Mouse (Mus musculus): Measurements from ENCODE around the gene Retreg1. TPM values are rescaled to one million over a fixed set of nuclear protein-coding genes. Genes with fewer than 3 reads are reported as not detected.
A peak's percentile ranks its signal among the peaks of the same experiment; 100 is the strongest.

The Retreg1 gene
- polyA plus RNA-seq, 1 experiment from 2014 or later = 4.2 TPM

GRCm38 (mm10) chr15:25882002-25882401 lies 39.0 kb downstream of the Retreg1 start:
- Histone ChIP-seq H3K27ac (ENCODE audit: low read depth, low read length) (no peak overlapping the region), H3K4me1 (ENCODE audit: control insufficient read depth, insufficient read depth, low read length) (peaks cover 6% of the 10 kb centered on the region), H3K4me2 (no peak overlapping the region), H3K9me3 (ENCODE audit: control insufficient read depth, low read length) (no peaks in the 10 kb centered on the region), H3K27me3 (ENCODE audit: control insufficient read depth, insufficient read depth, low read length) (no peaks in the 10 kb centered on the region), H3K9ac (ENCODE audit: low read length) (no peak overlapping the region), H3K4me3 (ENCODE audit: low read depth, low read length) (no peak overlapping the region), H3K36me3 (ENCODE audit: control insufficient read depth, insufficient read depth, low read length) (no peaks in the 10 kb centered on the region)
- DNase-seq (ENCODE audit: low spot score, missing footprints) (no peak), ATAC-seq (ENCODE audit: low FRiP score) (no peak)
- 72% methylated on average over 4 of the region's 4 CpGs for WGBS

- WGBS = 90% methylated on average over 14 of the region's 14 CpGs
- ATAC-seq (ENCODE audit: low FRiP score) = no peak
Observed at GRCm38 (mm10) chr15:25884416-25884958, 41.5 kb downstream of the Retreg1 start.

GRCm38 (mm10) chr15:25886581-25887011 lies 43.6 kb downstream of the Retreg1 start:
- no peak for ATAC-seq (ENCODE audit: low FRiP score)
- H3K4me1 ChIP-seq (ENCODE audit: control insufficient read depth, insufficient read depth, low read length) = no peaks in the 10 kb centered on the region
- 90% methylated on average over 6 of the region's 6 CpGs for WGBS
- H3K4me2 ChIP-seq = no peak overlapping the region
- H3K27ac ChIP-seq (ENCODE audit: low read depth, low read length) = no peak overlapping the region
- H3K27me3 ChIP-seq (ENCODE audit: control insufficient read depth, insufficient read depth, low read length) = no peaks in the 10 kb centered on the region
- H3K4me3 ChIP-seq (ENCODE audit: low read depth, low read length) = no peak overlapping the region
- H3K9me3 ChIP-seq (ENCODE audit: control insufficient read depth, low read length) = no peaks in the 10 kb centered on the region; the same call in 1 of the 2 replicates
- H3K36me3 ChIP-seq (ENCODE audit: control insufficient read depth, insufficient read depth, low read length) = no peaks in the 10 kb centered on the region
- DNase-seq (ENCODE audit: low spot score, missing footprints) = no peak
- H3K9ac ChIP-seq (ENCODE audit: low read length) = no peak overlapping the region

More at GRCm38 (mm10) chr15:25884416-25884958, 41.5 kb downstream of the Retreg1 start:
- no peaks in the 10 kb centered on the region; the same call in 1 of the 2 replicates for H3K9me3 ChIP-seq (ENCODE audit: control insufficient read depth, low read length)
- no peaks in the 10 kb centered on the region for H3K36me3 ChIP-seq (ENCODE audit: control insufficient read depth, insufficient read depth, low read length)
- DNase-seq (ENCODE audit: low spot score, missing footprints) = no peak
- no peak overlapping the region for H3K4me2 ChIP-seq
- H3K4me3 ChIP-seq (ENCODE audit: low read depth, low read length) = no peak overlapping the region
- H3K4me1 ChIP-seq (ENCODE audit: control insufficient read depth, insufficient read depth, low read length) = no peaks in the 10 kb centered on the region
- H3K27me3 ChIP-seq (ENCODE audit: control insufficient read depth, insufficient read depth, low read length) = no peaks in the 10 kb centered on the region
- H3K9ac ChIP-seq (ENCODE audit: low read length) = no peak overlapping the region
- no peak overlapping the region for H3K27ac ChIP-seq (ENCODE audit: low read depth, low read length)

- 93% methylated on average over 5 of the region's 5 CpGs for WGBS
- no peak overlapping the region for H3K4me2 ChIP-seq
- H3K9ac ChIP-seq (ENCODE audit: low read length) = no peak overlapping the region
- H3K4me3 ChIP-seq (ENCODE audit: low read depth, low read length) = no peak overlapping the region
- H3K27me3 ChIP-seq (ENCODE audit: control insufficient read depth, insufficient read depth, low read length) = no peaks in the 10 kb centered on the region
- no peaks in the 10 kb centered on the region for H3K36me3 ChIP-seq (ENCODE audit: control insufficient read depth, insufficient read depth, low read length)
- no peak overlapping the region for H3K27ac ChIP-seq (ENCODE audit: low read depth, low read length)
- H3K9me3 ChIP-seq (ENCODE audit: control insufficient read depth, low read length) = no peaks in the 10 kb centered on the region; the same call in 1 of the 2 replicates
- DNase-seq (ENCODE audit: low spot score, missing footprints) (no peak), ATAC-seq (ENCODE audit: low FRiP score) (no peak)
- H3K4me1 ChIP-seq (ENCODE audit: control insufficient read depth, insufficient read depth, low read length) = no peaks in the 10 kb centered on the region
Observed at GRCm38 (mm10) chr15:25889927-25890326, 46.9 kb downstream of the Retreg1 start.

GRCm38 (mm10) chr15:25891556-25891955 lies 48.6 kb downstream of the Retreg1 start:
- H3K9ac ChIP-seq (ENCODE audit: low read length) = no peak overlapping the region
- no peak overlapping the region for H3K27ac ChIP-seq (ENCODE audit: low read depth, low read length)
- WGBS = 88% methylated on average over 11 of the region's 11 CpGs
- ATAC-seq (ENCODE audit: low FRiP score) = no peak
- no peaks in the 10 kb centered on the region for H3K4me1 ChIP-seq (ENCODE audit: control insufficient read depth, insufficient read depth, low read length)
- DNase-seq (ENCODE audit: low spot score, missing footprints) = no peak
- no peaks in the 10 kb centered on the region for H3K36me3 ChIP-seq (ENCODE audit: control insufficient read depth, insufficient read depth, low read length)
- H3K9me3 ChIP-seq (ENCODE audit: control insufficient read depth, low read length) = no peaks in the 10 kb centered on the region; the same call in 1 of the 2 replicates
- H3K4me3 ChIP-seq (ENCODE audit: low read depth, low read length) = no peak overlapping the region
- no peak overlapping the region for H3K4me2 ChIP-seq
- H3K27me3 ChIP-seq (ENCODE audit: control insufficient read depth, insufficient read depth, low read length) = no peaks in the 10 kb centered on the region

GRCm38 (mm10) chr15:25893327-25893726 lies 50.3 kb downstream of the Retreg1 start:
- Histone ChIP-seq H3K4me2 (no peak overlapping the region), H3K9ac (ENCODE audit: low read length) (no peak overlapping the region), H3K4me3 (ENCODE audit: low read depth, low read length) (no peak overlapping the region), H3K36me3 (ENCODE audit: control insufficient read depth, insufficient read depth, low read length) (no peaks in the 10 kb centered on the region), H3K27ac (ENCODE audit: low read depth, low read length) (no peak overlapping the region), H3K27me3 (ENCODE audit: control insufficient read depth, insufficient read depth, low read length) (no peaks in the 10 kb centered on the region), H3K4me1 (ENCODE audit: control insufficient read depth, insufficient read depth, low read length) (no peaks in the 10 kb centered on the region), H3K9me3 (ENCODE audit: control insufficient read depth, low read length) (no peaks in the 10 kb centered on the region; the same call in 1 of the 2 replicates)
- ATAC-seq (ENCODE audit: low FRiP score) = no peak
- no peak for DNase-seq (ENCODE audit: low spot score, missing footprints)
- 38% methylated on average over 2 of the region's 2 CpGs for WGBS

GRCm38 (mm10) chr15:25896783-25897182 lies 53.8 kb downstream of the Retreg1 start:
- 93% methylated on average over 4 of the region's 4 CpGs for WGBS
- Histone ChIP-seq H3K4me1 (ENCODE audit: control insufficient read depth, insufficient read depth, low read length) (no peaks in the 10 kb centered on the region), H3K4me2 (no peak overlapping the region), H3K9me3 (ENCODE audit: control insufficient read depth, low read length) (no peaks in the 10 kb centered on the region), H3K27me3 (ENCODE audit: control insufficient read depth, insufficient read depth, low read length) (no peaks in the 10 kb centered on the region), H3K9ac (ENCODE audit: low read length) (no peak overlapping the region), H3K4me3 (ENCODE audit: low read depth, low read length) (no peak overlapping the region), H3K27ac (ENCODE audit: low read depth, low read length) (no peak overlapping the region), H3K36me3 (ENCODE audit: control insufficient read depth, insufficient read depth, low read length) (no peaks in the 10 kb centered on the region)
- ATAC-seq (ENCODE audit: low FRiP score) (no peak), DNase-seq (ENCODE audit: low spot score, missing footprints) (no peak)

GRCm38 (mm10) chr15:25897617-25898016 lies 54.6 kb downstream of the Retreg1 start:
- WGBS = 81% methylated on average over 12 of the region's 12 CpGs
- Histone ChIP-seq H3K27me3 (ENCODE audit: control insufficient read depth, insufficient read depth, low read length) (no peaks in the 10 kb centered on the region), H3K27ac (ENCODE audit: low read depth, low read length) (no peak overlapping the region), H3K9me3 (ENCODE audit: control insufficient read depth, low read length) (no peaks in the 10 kb centered on the region), H3K4me2 (no peak overlapping the region), H3K36me3 (ENCODE audit: control insufficient read depth, insufficient read depth, low read length) (no peaks in the 10 kb centered on the region), H3K4me3 (ENCODE audit: low read depth, low read length) (no peak overlapping the region), H3K4me1 (ENCODE audit: control insufficient read depth, insufficient read depth, low read length) (no peaks in the 10 kb centered on the region), H3K9ac (ENCODE audit: low read length) (no peak overlapping the region)
- DNase-seq (ENCODE audit: low spot score, missing footprints) (no peak), ATAC-seq (ENCODE audit: low FRiP score) (no peak)

GRCm38 (mm10) chr15:25899021-25899420 lies 56.0 kb downstream of the Retreg1 start:
- H3K4me3 ChIP-seq (ENCODE audit: low read depth, low read length) = no peak overlapping the region
- DNase-seq (ENCODE audit: low spot score, missing footprints) (no peak), ATAC-seq (ENCODE audit: low FRiP score) (peak; percentile 23; the same call in 1 of the 2 replicates)
- H3K4me1 ChIP-seq (ENCODE audit: control insufficient read depth, insufficient read depth, low read length) = no peaks in the 10 kb centered on the region
- H3K27me3 ChIP-seq (ENCODE audit: control insufficient read depth, insufficient read depth, low read length) = no peaks in the 10 kb centered on the region
- H3K27ac ChIP-seq (ENCODE audit: low read depth, low read length) = no peak overlapping the region
- no peak overlapping the region for H3K9ac ChIP-seq (ENCODE audit: low read length)
- H3K4me2 ChIP-seq = no peak overlapping the region
- no peaks in the 10 kb centered on the region for H3K9me3 ChIP-seq (ENCODE audit: control insufficient read depth, low read length)
- 32% methylated on average over 5 of the region's 5 CpGs for WGBS
- H3K36me3 ChIP-seq (ENCODE audit: control insufficient read depth, insufficient read depth, low read length) = no peaks in the 10 kb centered on the region

All from midbrain, embryonic 11.5 days (tissue).